Comparison of ENCODE assay signal across 8 mouse cellular contexts in the genomic region with DNA sequence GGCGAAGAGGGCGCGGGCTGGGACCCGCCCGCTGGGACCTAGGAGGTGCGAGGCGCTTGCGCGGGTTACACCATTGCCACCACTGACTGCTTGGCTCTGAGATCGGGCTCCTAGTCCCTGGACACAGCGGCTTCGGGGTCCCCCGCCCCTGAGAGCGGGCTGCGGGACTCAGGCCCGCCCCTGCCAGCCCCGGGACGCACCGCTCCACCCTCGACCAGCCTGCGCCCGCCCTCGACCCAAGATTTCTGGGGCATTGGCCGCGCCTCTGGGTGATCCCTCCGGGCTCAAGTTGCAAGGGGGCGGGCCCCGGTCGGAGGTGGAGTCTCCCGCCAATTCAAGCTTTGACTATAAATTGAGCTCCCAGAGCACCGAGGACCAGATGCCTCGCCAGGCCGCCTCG. TPM values are rescaled to one million over a fixed set of nuclear protein-coding genes. Genes with fewer than 3 reads are reported as not detected.
DNase-seq lines count a peak whose midpoint lies in the region; ATAC-seq and TF ChIP-seq lines count a peak whose summit lies in the region.

TSS of gene Dio3 (plus strand) at position 216 of the 400 bp plus-strand sequence.

- H3K36me3 ChIP-seq in intestine, embryonic 16.5 days (ENCODE audit: control insufficient read depth, insufficient read depth, low read length): no peaks in the 10 kb centered on the region
- H3K36me3 ChIP-seq in liver, embryonic 16.5 days (ENCODE audit: control insufficient read depth, insufficient read depth): no peaks in the 10 kb centered on the region

- peak; percentile 36 for DNase-seq in adrenal gland, adult 8-10 months
- DNase-seq in ovary, postnatal 14 days (ENCODE audit: low spot score): peak; percentile 27
- no peak for DNase-seq in left cerebral cortex, adult 18-20 months (ENCODE audit: low spot score in 2 of 2)
- DNase-seq in left cerebral cortex, adult 8-10 months (ENCODE audit: low spot score in 2 of 2): no peak

- H3K4me2 ChIP-seq in intestine, embryonic 16.5 days (ENCODE audit: low read depth, low read length): peak within 1 kb of the TSS; percentile 79
- H3K4me2 ChIP-seq in liver, embryonic 16.5 days (ENCODE audit: low read depth, low read length): peak within 1 kb of the TSS; percentile 49

- no peak within 1 kb of the TSS for H3K27ac ChIP-seq in embryonic fibroblast, embryonic 13.5 days (ENCODE audit: insufficient read depth, low read length)
- no peak within 1 kb of the TSS for H3K27ac ChIP-seq in intestine, embryonic 16.5 days (ENCODE audit: low read length)
- H3K27ac ChIP-seq in liver, embryonic 16.5 days (ENCODE audit: low read length): no peak within 1 kb of the TSS

- peak within 1 kb of the TSS; percentile 12 for H3K4me3 ChIP-seq in embryonic fibroblast, embryonic 13.5 days (ENCODE audit: insufficient read depth, low read length)
- H3K4me3 ChIP-seq in intestine, embryonic 16.5 days (ENCODE audit: low read length): peak within 1 kb of the TSS; percentile 51
- peak within 1 kb of the TSS; percentile 50 for H3K4me3 ChIP-seq in liver, embryonic 16.5 days (ENCODE audit: low read depth, low read length)

- TF ChIP-seq CTCF in embryonic fibroblast, embryonic 13.5 days (IDR thresholded peaks at IDR 0.05; ENCODE audit: borderline replicate concordance, insufficient read depth, low read length): no peak

- H3K27me3 ChIP-seq in intestine, embryonic 16.5 days (replicated peaks; ENCODE audit: control insufficient read depth, insufficient read depth, low read length): peaks cover 82% of the 10 kb centered on the region
- peaks cover 73% of the 10 kb centered on the region for H3K27me3 ChIP-seq in liver, embryonic 16.5 days (ENCODE audit: control insufficient read depth, insufficient read depth, low read depth, low read length)

- H3K4me1 ChIP-seq in embryonic fibroblast, embryonic 13.5 days (ENCODE audit: control insufficient read depth, insufficient read depth, low read length): no peaks in the 10 kb centered on the region
- peaks cover 14% of the 10 kb centered on the region for H3K4me1 ChIP-seq in intestine, embryonic 16.5 days (ENCODE audit: control insufficient read depth, insufficient read depth, low read length)
- H3K4me1 ChIP-seq in liver, embryonic 16.5 days (ENCODE audit: control insufficient read depth, low read depth, low read length): no peaks in the 10 kb centered on the region

- H3K9ac ChIP-seq in intestine, embryonic 16.5 days (ENCODE audit: low read depth, low read length): peak within 1 kb of the TSS; percentile 59
- peak within 1 kb of the TSS; percentile 41 for H3K9ac ChIP-seq in liver, embryonic 16.5 days (ENCODE audit: low read depth, low read length)

- H3K9me3 ChIP-seq in intestine, embryonic 16.5 days (ENCODE audit: control insufficient read depth, low read length): no peaks in the 10 kb centered on the region
- no peaks in the 10 kb centered on the region for H3K9me3 ChIP-seq in liver, embryonic 16.5 days (replicated peaks; ENCODE audit: control insufficient read depth, low read length)

- TF ChIP-seq POLR2A in embryonic fibroblast, embryonic 13.5 days (IDR thresholded peaks at IDR 0.05; ENCODE audit: low read depth, low read length): no peak

- under 1% methylated on average over 33 of the region's 34 CpGs for WGBS in intestine, embryonic 16.5 days
- 1% methylated on average over 32 of the region's 34 CpGs for WGBS in liver, embryonic 16.5 days (ENCODE audit: insufficient replicate concordance)

- peak; percentile 75 for ATAC-seq in intestine, embryonic 16.5 days
- ATAC-seq in liver, embryonic 16.5 days (ENCODE audit: low read depth): peak; percentile 82
- no peak for ATAC-seq in frontal cortex, adult (ENCODE audit: low TSS enrichment)

RNA-seq across cellular contexts. Expression of gene Dio3, which starts in this region (rescaled TPM):
- 1 to 10 TPM in 2 of 4 experiments, under 1 TPM in 2; 0.23 to 3.6 (median 1.9) TPM for total RNA-seq in adrenal gland, adult 8-10 months (2022)
- polyA plus RNA-seq in embryonic fibroblast, embryonic 13.5 days (2011; ENCODE audit: insufficient read length, low read depth, missing spikeins): 2.7 and 5.0 TPM in 2 replicates
- polyA plus RNA-seq in intestine, embryonic 16.5 days (2015; fragmentation: Nextera tagmentation; extraction: Ambion mirVana): 0.82 and 1.2 TPM in 2 replicates
- 0.17 and 0.28 TPM in 2 replicates for polyA plus RNA-seq in liver, embryonic 16.5 days (2015; fragmentation: Nextera tagmentation; extraction: Ambion mirVana)
- total RNA-seq in left cerebral cortex, adult 18-20 months (2021): 1 to 10 TPM; 1.7 to 4.0 TPM
- total RNA-seq in left cerebral cortex, adult 8-10 months (2022): 1 to 10 TPM; 1.4 to 3.4 (median 2.2) TPM

Comparison
In these comparisons a context has a peak if more than half of its experiments do, and no peak if none do; other contexts are left out.
1. Peak in ATAC-seq, H3K4me3 ChIP-seq, H3K9ac ChIP-seq and H3K4me2 ChIP-seq in liver, embryonic 16.5 days; RNA of the gene not detected or under 1 TPM.
2. DNase-seq: peak in adrenal gland, adult 8-10 months (single experiment) and ovary, postnatal 14 days (single experiment); none in left cerebral cortex, adult 18-20 months (0 of 2) and left cerebral cortex, adult 8-10 months (0 of 2).
3. Peak in every context shown above with its lines, with median percentiles within 50 percentile points of each other: H3K4me3 ChIP-seq.